Mouse (Mus musculus) MEL (cell line): ENCODE measurements around the gene Rpl11. TPM values are rescaled to one million over a fixed set of nuclear protein-coding genes. Genes with fewer than 3 reads are reported as not detected.

Source experiments
- DNase-seq: peaks from one replicate; pipeline ENCODE4 v3.0.0; 2011; ENCODE audit warnings: low read depth, low spot score
- H3K27ac ChIP-seq: 2 replicates; pipeline ENCODE4 v1.5.1; 2012; ENCODE audit warnings: low read depth, mild to moderate bottlenecking, control low read depth, low read length, moderate library complexity; ENCODE audit not compliant: control insufficient read depth
- H3K27me3 ChIP-seq, 2 experiments: fragments of 150-350 bp in 1 of 2; sonication (generic) in 1 of 2; 2 replicates each; pipeline ENCODE4 v1.6.1; 2012; ENCODE audit warnings: low read length in 2 of 2, mild to moderate bottlenecking in 2 of 2, improper control_type of control experiment in 1 of 2, moderate library complexity in 1 of 2; ENCODE audit not compliant: insufficient read depth in 2 of 2, control insufficient read depth in 1 of 2
- H3K36me3 ChIP-seq, 2 experiments: 2 replicates each; pipeline ENCODE4 v1.6.1; 2012 to 2014; ENCODE audit warnings: low read length in 2 of 2, improper control_type of control experiment in 1 of 2, inconsistent platforms in 1 of 2, mild to moderate bottlenecking in 1 of 2; ENCODE audit not compliant: insufficient read depth in 2 of 2, control insufficient read depth in 1 of 2
- H3K4me1 ChIP-seq, 2 experiments: fragments of 150-350 bp in 1 of 2; sonication (generic) in 1 of 2; 2 replicates each; pipeline ENCODE4 v1.6.1; 2012; ENCODE audit warnings: low read length in 2 of 2, improper control_type of control experiment in 1 of 2, mild to moderate bottlenecking in 1 of 2; ENCODE audit not compliant: insufficient read depth in 2 of 2, control insufficient read depth in 1 of 2
- H3K4me3 ChIP-seq, 2 experiments: fragments of 150-350 bp in 1 of 2; sonication (generic) in 1 of 2; 2 replicates each; pipeline ENCODE4 v1.5.1; 2012; ENCODE audit warnings: low read depth in 2 of 2, low read length in 2 of 2, mild to moderate bottlenecking in 2 of 2, moderate library complexity in 2 of 2, control low read depth in 1 of 2, improper control_type of control experiment in 1 of 2; ENCODE audit not compliant: control insufficient read depth in 1 of 2, insufficient read depth in 1 of 2
- H3K79me2 ChIP-seq: 2 replicates; pipeline ENCODE4 v1.6.1; 2012; ENCODE audit warnings: mild to moderate bottlenecking, low read length, moderate library complexity; ENCODE audit not compliant: control insufficient read depth, poor library complexity, insufficient read depth
- H3K9ac ChIP-seq: 2 replicates; pipeline ENCODE4 v1.6.1; 2012; ENCODE audit warnings: low read depth, mild to moderate bottlenecking, control low read depth, low read length, moderate library complexity; ENCODE audit not compliant: control insufficient read depth, poor library complexity, severe bottlenecking
- H3K9me3 ChIP-seq: fragments of 150-350 bp; sonication (generic); replicated peaks from 2 replicates; pipeline ENCODE4 v1.6.1; 2012; ENCODE audit warnings: mild to moderate bottlenecking, low read length, improper control_type of control experiment, moderate library complexity; ENCODE audit not compliant: insufficient read depth
- BHLHE40 ChIP-seq: IDR thresholded peaks from 2 replicates; pipeline ENCODE4 v1.6.1; 2012; ENCODE audit warnings: low read depth, mild to moderate bottlenecking, inconsistent platforms, low read length, improper control_type of control experiment, borderline replicate concordance
- CHD1 ChIP-seq: IDR thresholded peaks from 2 replicates; pipeline ENCODE4 v1.6.1; 2012; ENCODE audit warnings: low read depth, mild to moderate bottlenecking, inconsistent platforms, low read length, improper control_type of control experiment
- CHD2 ChIP-seq: IDR thresholded peaks from 2 replicates; pipeline ENCODE4 v1.6.1; 2011; ENCODE audit warnings: low read length, improper control_type of control experiment
- CTCF ChIP-seq, 3 experiments: IDR thresholded peaks in 2 of 3; conservative IDR thresholded peaks in 1 of 3; 2 replicates each; pipeline ENCODE4 v1.5.1; 2011 to 2012; ENCODE audit warnings: low read length in 3 of 3, low read depth in 2 of 3, mild to moderate bottlenecking in 2 of 3, improper control_type of control experiment in 1 of 3, inconsistent platforms in 1 of 3, mixed read lengths in 1 of 3, moderate library complexity in 1 of 3; ENCODE audit not compliant: control insufficient read depth in 1 of 3, insufficient read depth in 1 of 3, poor library complexity in 1 of 3, severe bottlenecking in 1 of 3
- ELF1 ChIP-seq: IDR thresholded peaks from 2 replicates; pipeline ENCODE4 v1.6.1; 2014; ENCODE audit warnings: low read depth, mild to moderate bottlenecking, inconsistent platforms, low read length, improper control_type of control experiment, moderate library complexity
- JUND ChIP-seq: IDR thresholded peaks from 2 replicates; pipeline ENCODE4 v1.6.1; 2011; ENCODE audit warnings: low read depth, mild to moderate bottlenecking, improper control_type of control experiment, low read length
- MAFK ChIP-seq: IDR thresholded peaks from 2 replicates; pipeline ENCODE4 v1.6.1; 2011; ENCODE audit warnings: low read depth, mild to moderate bottlenecking, low read length, improper control_type of control experiment, borderline replicate concordance
- MAX ChIP-seq: IDR thresholded peaks from 2 replicates; pipeline ENCODE4 v1.6.1; 2011; ENCODE audit warnings: low read length, improper control_type of control experiment
- MAZ ChIP-seq: IDR thresholded peaks from 2 replicates; pipeline ENCODE4 v1.6.1; 2012; ENCODE audit warnings: low read depth, mild to moderate bottlenecking, inconsistent platforms, low read length, improper control_type of control experiment
- MEF2A ChIP-seq: IDR thresholded peaks from 2 replicates; pipeline ENCODE4 v1.6.1; 2014; ENCODE audit warnings: low read depth, mild to moderate bottlenecking, inconsistent platforms, low read length, improper control_type of control experiment; ENCODE audit not compliant: poor library complexity, insufficient replicate concordance, severe bottlenecking; ENCODE audit errors: extremely low read depth
- MXI1 ChIP-seq: IDR thresholded peaks from 2 replicates; pipeline ENCODE4 v1.6.1; 2011; ENCODE audit warnings: mild to moderate bottlenecking, low read depth, low read length, improper control_type of control experiment
- MYC ChIP-seq: IDR thresholded peaks from 2 replicates; pipeline ENCODE4 v1.6.1; 2011; ENCODE audit warnings: low read depth, mild to moderate bottlenecking, low read length, improper control_type of control experiment, moderate library complexity
- NELFE ChIP-seq: IDR thresholded peaks from 2 replicates; pipeline ENCODE4 v1.6.1; 2011; ENCODE audit warnings: low read depth, low read length, improper control_type of control experiment
- RCOR1 ChIP-seq: IDR thresholded peaks from 2 replicates; pipeline ENCODE4 v1.6.1; 2012; ENCODE audit warnings: low read depth, mild to moderate bottlenecking, inconsistent platforms, low read length, improper control_type of control experiment
- SMC3 ChIP-seq: IDR thresholded peaks from 2 replicates; pipeline ENCODE4 v1.6.1; 2011; ENCODE audit warnings: low read depth, low read length, improper control_type of control experiment
- TAL1 ChIP-seq: IDR thresholded peaks from 2 replicates; pipeline ENCODE4 v1.6.1; 2012; ENCODE audit warnings: mild to moderate bottlenecking, inconsistent platforms, low read length, moderate library complexity, mixed read lengths
- TCF12 ChIP-seq: IDR thresholded peaks from 2 replicates; pipeline ENCODE4 v1.6.1; 2014; ENCODE audit warnings: low read depth, mild to moderate bottlenecking, inconsistent platforms, low read length, improper control_type of control experiment, moderate library complexity
- UBTF ChIP-seq: IDR thresholded peaks from 2 replicates; pipeline ENCODE4 v1.6.1; 2012; ENCODE audit warnings: low read depth, mild to moderate bottlenecking, inconsistent platforms, low read length, improper control_type of control experiment, moderate library complexity, borderline replicate concordance; ENCODE audit not compliant: insufficient read depth
- USF1 ChIP-seq: IDR thresholded peaks from 2 replicates; pipeline ENCODE4 v1.6.1; 2014; ENCODE audit warnings: low read depth, mild to moderate bottlenecking, inconsistent platforms, low read length, improper control_type of control experiment, moderate library complexity
- ZC3H11A ChIP-seq: IDR thresholded peaks from 2 replicates; pipeline ENCODE4 v1.6.1; 2012; ENCODE audit warnings: low read depth, mild to moderate bottlenecking, inconsistent platforms, low read length, improper control_type of control experiment
- polyA plus RNA-seq, 2 experiments: library from polyadenylated mRNA; stranded (reverse) in 1 of 2; unstranded in 1 of 2; fragments of >175 nt in 1 of 2; fragments of >200 nt in 1 of 2; gene quantifications; 2 replicates each; pipeline versions ENCODE4 v1.2.1 to v1.2.4; 2012; ENCODE audit warnings: low replicate concordance in 2 of 2, low read depth in 1 of 2; ENCODE audit not compliant: insufficient read length in 2 of 2, insufficient read depth in 1 of 2, missing spikeins in 1 of 2
- total RNA-seq: library from RNA; depleted of rRNA; stranded (reverse); fragments of 300-350 nt; gene quantifications from 2 replicates; pipeline ENCODE4 v1.2.3, GENCODE M21; 2012

Rpl11 gene
- total and polyA plus RNA-seq, 3 experiments: 2,003 to 2,603 TPM; not detected in 1

- TF ChIP-seq TAL1: no peak
- TF ChIP-seq BHLHE40: no peak
- TF ChIP-seq TCF12: peak; percentile 79
- peak; percentile 97 for TF ChIP-seq NELFE
- peak; percentile 71 for TF ChIP-seq MXI1
- TF ChIP-seq MEF2A: 0 out of 2 replicates have a peak, but pooled peaks have one; percentile 9
- TF ChIP-seq MAFK: no peak
- no peak for TF ChIP-seq CHD2
- 0 out of 2 replicates have a peak, but pooled peaks have one; percentile 20 for TF ChIP-seq MYC
- no peak for TF ChIP-seq MAZ
- no peak for TF ChIP-seq ELF1
Observed at GRCm38 (mm10) chr4:135986943-135987710, 66.1 kb downstream of the Rpl11 start, which contains the start of gene Pithd1 (continued).

DNA sequence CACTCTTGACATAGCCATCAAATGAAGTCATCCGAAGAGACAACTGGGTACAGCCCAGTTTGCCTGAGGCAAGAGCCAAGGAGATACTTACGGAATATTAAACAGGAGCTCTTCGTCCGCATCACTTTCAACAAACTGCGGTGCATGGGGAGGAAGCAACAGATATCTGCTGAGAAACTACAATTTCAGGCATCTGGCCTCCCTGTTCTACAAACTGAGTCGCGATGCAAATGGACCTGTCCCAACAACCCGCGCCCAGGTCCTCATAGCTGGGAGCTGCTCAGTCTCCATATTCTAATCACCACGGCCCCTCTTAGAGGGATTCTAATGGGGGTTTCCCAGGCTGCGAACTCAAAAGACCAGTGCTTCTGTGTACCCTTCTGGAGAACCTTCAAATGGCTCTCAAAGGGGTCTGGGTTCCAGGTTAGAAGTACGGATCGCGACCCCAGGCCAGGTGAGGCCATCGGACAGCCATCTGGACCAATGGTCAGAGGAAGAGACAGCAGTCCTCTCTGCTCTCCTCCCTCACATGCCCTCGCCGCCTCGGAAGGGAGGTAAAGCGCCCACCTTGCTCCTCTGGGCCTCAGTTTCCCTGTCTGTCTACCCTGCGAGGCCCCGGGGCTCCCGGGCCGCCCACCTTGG, 66.8 kb downstream of the Rpl11 start:
- Histone ChIP-seq H3K4me3 (peak overlapping the region; percentile 67 to 78), H3K36me3 (peaks cover 15 to 44% of the 10 kb centered on the region in 2 experiments), H3K9me3 (no peaks in the 10 kb centered on the region), H3K27ac (peak overlapping the region; percentile 60), H3K9ac (peak overlapping the region; percentile 96), H3K79me2 (peaks cover 25% of the 10 kb centered on the region), H3K4me1 (peaks cover 10 to 39% of the 10 kb centered on the region in 2 experiments), H3K27me3 (no peaks in the 10 kb centered on the region)
- 0 out of 2 replicates have a peak, but pooled peaks have one; percentile 9 for TF ChIP-seq MAX
- no peak for TF ChIP-seq CTCF (IDR thresholded peaks at IDR 0.05 in 2 of 3, conservative IDR thresholded peaks at IDR 0.05 in 1 of 3; ENCODE audit: control insufficient read depth in 1 of 3, insufficient read depth in 1 of 3, low read depth in 2 of 3, low read length in 3 of 3, poor library complexity in 1 of 3, severe bottlenecking in 1 of 3)
- no peak for TF ChIP-seq BHLHE40
- peak; percentile 56 for DNase-seq

DNA sequence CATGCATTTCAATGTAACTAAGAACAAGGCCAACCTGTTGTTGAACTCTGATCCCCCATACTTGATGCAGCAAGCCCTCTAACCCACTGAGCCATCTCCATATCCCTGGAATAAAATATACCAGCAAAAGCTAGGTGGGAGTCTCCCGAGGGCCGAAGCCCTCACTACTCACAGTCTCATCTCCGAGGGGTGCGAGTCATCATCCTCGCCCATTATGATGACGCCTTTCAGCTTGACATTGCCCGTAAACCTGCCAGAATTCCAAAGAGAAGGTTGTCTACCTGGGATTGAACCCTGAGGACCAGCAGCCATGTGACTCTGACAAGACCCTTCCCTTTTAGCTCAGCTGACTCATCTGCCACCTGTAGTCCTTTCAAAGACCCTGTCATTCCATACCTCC, 67.5 kb downstream of the Rpl11 start:
- Histone ChIP-seq H3K4me3 (peak overlapping the region; percentile 67 to 78), H3K79me2 (peaks cover 25% of the 10 kb centered on the region), H3K36me3 (peaks cover 15 to 50% of the 10 kb centered on the region in 2 experiments), H3K4me1 (peaks cover 17 to 42% of the 10 kb centered on the region in 2 experiments), H3K9me3 (no peaks in the 10 kb centered on the region), H3K9ac (peak overlapping the region; percentile 96), H3K27me3 (no peaks in the 10 kb centered on the region), H3K27ac (peak overlapping the region; percentile 60)
- no peak for TF ChIP-seq USF1
- no peak for TF ChIP-seq CHD1
- TF ChIP-seq RCOR1: no peak
- TF ChIP-seq UBTF: no peak
- TF ChIP-seq ZC3H11A: no peak
- no peak for TF ChIP-seq SMC3
- TF ChIP-seq JUND: no peak
- no peak for TF ChIP-seq NELFE
- peak; percentile 34 for DNase-seq
